Mouse (Mus musculus): ENCODE measurements around the gene Map4.
"Not testable (repeated sequence)": the region's sequence is repeated elsewhere in the genome, so short reads cannot be mapped to it uniquely, and the experiment has no call there.

Map4 gene

GRCm38 (mm10) chr9:110068745-110069144, 137.5 kb downstream of the Map4 start:
- no peak for DNase-seq (ENCODE audit: low spot score)

DNA sequence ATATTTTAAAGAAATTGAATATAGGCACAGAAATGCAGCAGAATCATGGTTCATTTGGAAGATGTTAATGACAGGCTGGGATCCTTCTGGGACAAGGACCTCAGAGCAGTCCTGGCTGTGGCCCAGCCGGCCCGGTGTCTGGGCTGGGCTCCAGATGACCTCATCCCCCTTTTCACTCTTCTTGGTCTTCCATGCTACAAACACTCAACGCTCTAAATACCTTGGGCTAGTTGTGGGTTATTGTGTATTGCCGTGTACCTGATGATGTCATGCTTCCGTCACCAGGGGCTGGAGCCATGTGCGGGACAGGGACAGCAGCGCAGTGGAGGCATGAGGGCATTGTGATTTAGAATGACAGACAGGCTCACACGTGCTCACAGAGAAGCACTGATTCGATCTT, 139.1 kb downstream of the Map4 start:
- DNase-seq (ENCODE audit: low spot score): no peak

DNA sequence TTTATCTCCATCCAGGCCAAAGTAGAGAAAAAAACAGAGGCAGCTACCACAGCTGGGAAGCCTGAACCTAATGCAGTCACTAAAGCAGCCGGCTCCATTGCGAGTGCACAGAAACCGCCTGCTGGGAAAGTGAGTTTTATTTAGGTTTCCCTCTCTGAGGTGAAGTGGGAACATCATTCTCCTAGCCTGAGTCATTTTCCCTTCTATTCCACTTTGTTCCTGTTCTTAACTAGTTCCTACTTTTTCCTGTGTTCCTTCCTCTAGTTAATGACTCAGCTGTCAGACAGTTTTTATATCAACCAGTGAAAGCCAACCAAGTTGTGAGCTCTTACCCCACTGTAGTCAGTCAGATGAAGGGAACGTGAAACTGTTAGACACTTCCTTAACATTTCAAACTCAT, 139.8 kb downstream of the Map4 start:
- DNase-seq (ENCODE audit: low spot score): no peak

DNA sequence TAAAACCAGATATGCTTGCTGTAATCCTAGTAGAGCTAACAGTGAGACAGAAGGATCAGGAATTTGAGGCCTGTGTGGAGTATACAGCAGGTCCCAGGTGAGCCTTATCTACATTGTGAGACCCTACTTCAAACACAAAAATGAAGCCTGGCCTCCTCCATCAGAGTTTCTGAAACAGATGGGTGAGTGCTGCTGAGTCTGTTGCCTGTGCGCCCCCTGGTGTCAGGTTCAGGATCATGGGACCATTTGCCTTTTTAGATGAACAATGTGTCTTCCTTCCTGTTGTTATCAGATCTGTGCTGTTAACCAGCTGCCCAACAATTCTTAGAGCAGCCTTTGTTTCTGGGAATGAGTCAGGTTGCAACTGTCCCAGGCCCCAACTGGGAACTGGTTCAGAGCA, 140.6 kb downstream of the Map4 start:
- DNase-seq (ENCODE audit: low spot score): peak; percentile 66

DNA sequence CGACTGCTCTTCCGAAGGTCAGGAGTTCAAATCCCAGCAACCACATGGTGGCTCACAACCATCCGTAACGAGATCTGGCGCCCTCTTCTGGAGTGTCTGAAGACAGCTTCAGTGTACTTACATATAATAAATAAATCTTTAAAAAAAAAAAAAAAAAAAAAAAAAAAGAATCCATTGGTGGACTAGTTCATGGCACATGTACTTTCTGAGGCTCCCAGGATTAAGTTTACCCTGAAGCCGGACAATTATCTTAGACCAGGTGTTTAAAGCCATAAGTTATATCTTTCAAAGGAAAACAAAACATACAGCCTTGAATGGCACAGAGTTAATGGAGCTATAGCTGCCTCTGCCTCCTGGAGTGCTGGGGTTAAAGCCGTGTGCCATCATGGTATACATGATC, 145.2 kb downstream of the Map4 start:
- DNase-seq (ENCODE audit: low spot score): not testable (repeated sequence)

DNA sequence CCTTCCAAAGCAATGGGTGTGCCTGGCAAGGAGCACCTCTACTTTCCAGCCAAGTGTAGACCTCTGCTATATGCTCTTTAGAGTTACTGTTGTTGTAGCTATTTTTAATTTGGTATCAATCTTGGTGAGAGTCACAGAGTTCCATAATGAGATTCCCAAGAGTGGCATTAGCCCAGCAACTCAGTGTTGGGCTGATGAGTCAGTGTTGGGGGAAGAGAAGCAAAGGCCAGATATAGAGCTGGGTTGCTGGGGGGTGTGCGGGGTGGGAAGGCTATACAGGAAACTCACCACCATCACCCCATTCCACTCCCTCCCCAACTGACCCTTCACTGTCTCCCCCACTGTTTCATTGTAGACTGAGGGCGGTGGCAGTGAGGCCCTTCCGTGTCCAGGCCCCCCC, 149.8 kb downstream of the Map4 start:
- DNase-seq (ENCODE audit: low spot score): no peak

GRCm38 (mm10) chr9:110084201-110084964, 153.1 kb downstream of the Map4 start:
- no peak for DNase-seq (ENCODE audit: low spot score)

GRCm38 (mm10) chr9:110085693-110086092, 154.4 kb downstream of the Map4 start:
- no peak for DNase-seq (ENCODE audit: low spot score)

GRCm38 (mm10) chr9:110093303-110093702, 162.0 kb downstream of the Map4 start:
- DNase-seq (ENCODE audit: low spot score): no peak

GRCm38 (mm10) chr9:110094761-110095160, 163.5 kb downstream of the Map4 start:
- no peak for DNase-seq (ENCODE audit: low spot score)

DNA sequence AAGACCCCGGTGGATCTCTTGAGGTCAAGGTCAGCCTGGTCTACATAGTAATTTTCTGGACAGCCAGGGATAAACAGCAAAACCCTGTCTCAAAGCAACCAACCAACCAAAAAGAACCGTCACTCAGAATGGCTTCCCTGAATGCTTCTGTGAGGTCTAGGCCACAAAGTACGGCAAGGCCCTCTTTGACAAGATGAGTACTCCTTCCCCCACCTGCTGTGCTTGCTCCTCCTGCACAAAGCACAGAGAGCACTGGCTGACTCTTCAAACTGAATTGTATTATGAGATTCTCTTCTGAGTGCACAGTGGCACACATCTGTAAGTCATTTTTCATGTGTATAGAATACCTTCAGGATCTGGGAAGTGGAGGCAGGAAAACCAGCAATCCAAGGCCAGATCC, 166.5 kb downstream of the Map4 start:
- DNase-seq (ENCODE audit: low spot score): no peak

GRCm38 (mm10) chr9:110100627-110101600, 169.7 kb downstream of the Map4 start:
- peak; percentile 83 for DNase-seq (ENCODE audit: low spot score)

DNA sequence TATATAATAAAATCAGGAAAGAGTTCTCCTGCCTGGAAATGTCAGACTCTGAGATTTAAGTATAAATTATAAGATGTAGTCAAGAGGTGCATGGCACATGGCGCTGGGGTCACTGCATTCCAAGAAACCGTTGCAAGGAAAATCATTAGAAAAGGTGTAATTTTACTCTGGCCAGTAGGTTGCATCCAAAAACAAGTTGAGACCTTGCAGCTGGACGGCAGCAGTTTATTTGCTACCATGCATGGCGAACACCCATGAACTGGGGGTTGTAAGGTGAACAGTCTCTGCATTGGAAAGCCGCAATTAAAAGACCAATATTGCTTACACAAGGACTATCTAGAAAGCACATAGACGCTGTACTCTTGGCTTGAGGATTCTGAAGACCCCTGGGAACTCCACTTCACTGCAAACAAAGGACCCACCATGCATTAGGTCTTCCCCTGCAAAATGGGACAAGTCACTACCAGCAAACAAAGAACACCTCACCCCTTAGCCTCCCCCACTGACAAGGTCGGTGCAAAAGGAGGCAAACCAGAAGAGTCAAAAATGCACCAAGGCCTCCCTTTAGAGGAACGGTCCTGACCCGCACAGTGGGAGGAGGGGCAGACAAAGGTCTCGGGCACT, 185.2 kb downstream of the Map4 start:
- no peak for DNase-seq (ENCODE audit: low spot score)

- DNase-seq (ENCODE audit: low spot score): peak; percentile 81
Observed at GRCm38 (mm10) chr9:110116977-110117778, 185.9 kb downstream of the Map4 start, which contains the start of gene Smarcc1. Gene Smarcc1, plus strand, starts transcription at chr9:110117708.

DNA sequence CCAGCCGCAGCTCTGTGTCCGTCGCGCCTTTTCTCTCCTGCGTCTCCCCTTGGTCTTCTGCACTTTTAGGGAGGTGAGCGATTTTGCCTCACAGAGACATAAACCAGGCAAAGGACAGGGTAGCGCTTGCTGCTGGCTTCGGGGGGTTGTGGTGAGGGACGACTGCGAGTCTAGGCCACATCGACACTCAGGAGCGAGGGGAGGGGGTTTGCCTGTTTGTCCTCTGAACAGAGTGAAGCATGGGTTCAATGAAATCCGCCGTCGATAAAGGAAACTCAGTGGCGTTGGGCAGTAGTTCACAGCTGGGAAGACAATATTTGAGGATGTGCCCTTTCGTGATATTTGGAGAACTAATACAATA, 186.5 kb downstream of the Map4 start, which contains the start of gene Dhx30:
TSS of gene Dhx30 (minus strand) at position 52 of the 361 bp plus-strand sequence.
- DNase-seq (ENCODE audit: low spot score): no peak

DNA sequence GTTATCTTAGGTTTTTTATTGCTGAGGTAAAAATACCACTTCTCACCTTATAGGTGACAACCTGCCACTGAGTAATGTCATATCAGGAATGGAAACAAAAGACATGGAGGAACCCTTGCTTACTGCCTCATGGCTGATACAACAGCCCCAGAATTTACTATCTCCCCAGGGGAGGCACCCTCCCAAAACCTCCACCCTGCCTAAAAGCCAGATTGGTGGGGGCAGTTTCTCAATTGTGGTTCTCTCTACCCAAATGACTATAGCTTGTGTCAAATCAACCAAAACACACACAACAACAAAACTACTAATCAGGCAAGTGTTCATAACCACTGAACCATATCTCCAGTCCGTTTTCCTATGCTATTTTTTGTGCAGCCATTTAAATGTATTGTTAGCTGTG, 187.0 kb downstream of the Map4 start:
- DNase-seq (ENCODE audit: low spot score): no peak

DNA sequence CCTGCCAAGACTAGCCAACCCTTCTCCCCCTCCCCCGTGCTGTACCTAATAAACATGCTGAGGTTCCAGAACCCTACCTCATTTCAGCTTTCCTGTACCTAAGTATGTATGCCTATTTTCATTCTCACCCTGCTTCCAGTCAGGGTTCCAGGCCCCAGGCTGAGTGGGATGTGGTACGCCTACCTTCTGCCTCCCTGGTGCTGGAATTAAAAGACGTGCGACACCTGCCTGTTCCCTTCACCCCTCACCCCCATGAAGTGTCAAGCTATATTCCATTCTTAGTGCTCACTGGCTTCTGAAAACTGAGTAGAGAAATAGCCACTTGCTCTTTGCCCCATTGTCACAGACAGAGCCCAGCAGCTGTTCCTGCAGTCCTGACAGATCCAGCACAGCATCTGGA, 190.2 kb downstream of the Map4 start:
- no peak for DNase-seq (ENCODE audit: low spot score)

- no peak for DNase-seq (ENCODE audit: low spot score)
Observed at GRCm38 (mm10) chr9:110123322-110123721, 192.1 kb downstream of the Map4 start.

DNA sequence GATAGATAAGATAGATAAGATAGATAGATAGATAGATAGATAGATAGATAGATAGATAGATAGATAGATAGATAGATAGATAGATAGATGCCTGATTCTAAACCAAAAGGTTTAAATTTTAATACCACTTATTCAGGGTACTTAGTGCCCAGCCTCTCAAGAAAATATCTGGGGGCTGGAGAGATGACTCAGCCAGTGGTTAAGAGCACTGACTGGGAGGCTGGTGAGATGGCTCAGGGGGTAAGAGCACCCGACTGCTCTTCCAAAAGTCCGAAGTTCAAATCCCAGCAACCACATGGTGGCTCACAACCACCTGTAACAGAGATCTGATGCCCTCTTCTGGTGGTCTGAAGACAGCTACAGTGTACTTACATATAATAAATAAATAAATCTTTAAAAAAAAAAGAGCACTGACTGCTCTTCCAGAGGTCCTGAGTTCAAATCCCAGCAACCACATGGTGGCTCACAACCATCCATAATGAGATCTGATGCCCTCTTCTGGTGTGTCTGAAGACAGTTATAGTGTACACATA, 192.8 kb downstream of the Map4 start:
- DNase-seq (ENCODE audit: low spot score): not testable (repeated sequence)

DNA sequence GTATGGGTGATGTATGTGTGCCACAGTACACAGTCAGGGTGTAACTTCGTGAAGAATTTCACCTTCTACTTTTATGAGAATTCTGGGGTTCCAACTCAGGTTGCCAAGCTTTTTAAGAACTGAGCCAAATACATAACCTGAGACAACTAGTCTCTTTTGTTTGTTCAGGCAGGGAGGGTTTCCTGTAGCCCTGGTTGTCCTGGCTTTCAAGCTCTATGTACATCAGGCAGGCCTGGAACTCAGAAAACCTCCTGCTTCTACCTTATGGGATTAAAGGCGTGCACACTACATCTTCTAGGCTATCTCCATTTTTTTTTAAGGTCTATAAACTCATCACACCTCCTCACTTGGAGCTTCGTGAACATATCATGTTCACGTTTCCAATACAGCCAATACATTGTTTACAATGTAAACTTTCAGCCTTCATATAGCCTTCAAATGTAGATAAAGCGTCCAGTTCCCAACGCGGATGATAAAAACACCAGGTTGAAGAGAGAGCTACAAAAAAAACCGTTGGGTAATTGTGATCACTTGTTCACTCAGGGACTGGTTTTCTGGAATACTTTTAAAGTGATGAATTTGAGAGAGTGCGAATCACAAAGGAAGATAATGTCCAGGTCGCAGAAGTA, 199.8 kb downstream of the Map4 start:
- no peak for DNase-seq (ENCODE audit: low spot score)
